Mouse (Mus musculus) limb, embryonic 11.5 days (tissue): Measurements from ENCODE around the gene Sipa1l1. TPM values are rescaled to one million over a fixed set of nuclear protein-coding genes. Genes with fewer than 3 reads are reported as not detected.

ENCODE experiments used
- ATAC-seq: fragments of 200-750 bp; cut with Nextera tagmentation; 2 replicates; pipeline ENCODE4 v1.8.0; 2017; ENCODE audit warnings: low read depth; ENCODE audit not compliant: insufficient number of reproducible peaks, low FRiP score, low TSS enrichment
- DNase-seq: peaks from one replicate; pipeline ENCODE4 v3.0.0-alpha.2; 2015; ENCODE audit warnings: low spot score
- H3K27ac ChIP-seq: fragments of 300-500 bp; sonication (generic); replicated peaks from 2 replicates; pipeline ENCODE4 v1.5.1; 2014; ENCODE audit warnings: low read depth, mild to moderate bottlenecking, low read length
- H3K27me3 ChIP-seq: fragments of 300-500 bp; sonication (generic); 2 replicates; pipeline ENCODE4 v1.6.1; 2014; ENCODE audit warnings: mild to moderate bottlenecking, low read length, mixed read lengths; ENCODE audit not compliant: control insufficient read depth, insufficient read depth
- H3K36me3 ChIP-seq: fragments of 300-500 bp; sonication (generic); 2 replicates; pipeline ENCODE4 v1.6.1; 2014; ENCODE audit warnings: mild to moderate bottlenecking, low read length, moderate library complexity, mixed read lengths; ENCODE audit not compliant: control insufficient read depth, insufficient read depth
- H3K4me1 ChIP-seq: fragments of 300-500 bp; sonication (generic); 2 replicates; pipeline ENCODE4 v1.6.1; 2014; ENCODE audit warnings: low read length, mixed read lengths; ENCODE audit not compliant: control insufficient read depth, insufficient read depth
- H3K4me2 ChIP-seq: fragments of 300-500 bp; sonication (generic); 2 replicates; pipeline ENCODE4 v1.6.1; 2014; ENCODE audit warnings: low read depth, mild to moderate bottlenecking, moderate library complexity; ENCODE audit not compliant: severe bottlenecking
- H3K4me3 ChIP-seq: fragments of 300-500 bp; sonication (generic); 2 replicates; pipeline ENCODE4 v1.5.1; 2014; ENCODE audit warnings: low read depth, low read length
- H3K9ac ChIP-seq: fragments of 300-500 bp; sonication (generic); 2 replicates; pipeline ENCODE4 v1.6.1; 2014; ENCODE audit warnings: mild to moderate bottlenecking, low read length
- H3K9me3 ChIP-seq: fragments of 300-500 bp; sonication (generic); 2 replicates; pipeline ENCODE4 v1.6.1; 2016; ENCODE audit warnings: low read length; ENCODE audit not compliant: control insufficient read depth
- WGBS: fragments of 180-500 bp; shearing (Covaris S2); extraction: QIAGEN DNeasy Blood & Tissue Kit; methylation state at CpG from one replicate; pipeline ENCODE4 v1.1.7; 2014; 5-methylcytosine and 5-hydroxymethylcytosine counted together
- polyA plus RNA-seq: library from polyadenylated mRNA; unstranded; fragments of >200 nt; fragmentation: Nextera tagmentation; extraction: Ambion mirVana; gene quantifications from 2 replicates; pipeline ENCODE4 v1.2.1, GENCODE M21; 2014

The Sipa1l1 gene
- polyA plus RNA-seq, 1 experiment from 2014 or later: 32.5 TPM

- H3K4me3 ChIP-seq: no peak overlapping the region
- no peak overlapping the region for H3K9ac ChIP-seq
- 59% methylated on average over 7 of the region's 7 CpGs for WGBS
- 0 out of 2 replicates have a peak, but pooled peaks cover 2% of the 10 kb centered on the region for H3K4me1 ChIP-seq
- no peak overlapping the region for H3K27ac ChIP-seq
- ATAC-seq: no peak
- no peaks in the 10 kb centered on the region; the same call in 1 of the 2 replicates for H3K36me3 ChIP-seq
- no peaks in the 10 kb centered on the region for H3K9me3 ChIP-seq
- no peaks in the 10 kb centered on the region for H3K27me3 ChIP-seq
- no peak overlapping the region for H3K4me2 ChIP-seq
- no peak for DNase-seq
Observed at GRCm38 (mm10) chr12:82322759-82323451, 153.8 kb downstream of the Sipa1l1 start.

DNA sequence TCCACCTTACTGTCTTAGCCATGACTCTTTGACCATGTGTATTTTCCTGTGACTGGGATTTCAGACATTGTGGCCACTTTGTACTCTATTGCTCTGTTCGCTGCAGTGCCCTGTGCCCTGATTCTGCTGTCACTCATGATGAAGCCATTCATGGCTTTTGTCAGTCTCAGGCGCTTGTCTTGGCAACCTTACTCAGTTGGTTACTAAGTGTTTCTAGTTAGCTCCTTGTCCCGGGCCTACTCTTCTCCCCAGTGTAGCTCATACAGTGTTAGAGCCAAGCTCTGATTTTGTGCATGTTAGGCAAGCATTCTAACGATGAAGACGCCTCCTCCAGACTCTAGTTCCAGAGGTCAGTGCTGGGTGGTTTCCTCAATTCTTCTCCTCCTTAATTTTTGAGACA lies 155.5 kb downstream of the Sipa1l1 start:
- WGBS: 95% methylated on average over 5 of the region's 5 CpGs
- no peaks in the 10 kb centered on the region; the same call in 1 of the 2 replicates for H3K36me3 ChIP-seq
- ATAC-seq (no peak), DNase-seq (no peak)
- H3K27me3 ChIP-seq: no peaks in the 10 kb centered on the region
- H3K4me3 ChIP-seq: no peak overlapping the region
- no peak overlapping the region for H3K9ac ChIP-seq
- no peak overlapping the region for H3K4me2 ChIP-seq
- 0 out of 2 replicates have a peak, but pooled peaks cover 2% of the 10 kb centered on the region for H3K4me1 ChIP-seq
- H3K9me3 ChIP-seq: no peaks in the 10 kb centered on the region
- H3K27ac ChIP-seq: no peak overlapping the region

DNA sequence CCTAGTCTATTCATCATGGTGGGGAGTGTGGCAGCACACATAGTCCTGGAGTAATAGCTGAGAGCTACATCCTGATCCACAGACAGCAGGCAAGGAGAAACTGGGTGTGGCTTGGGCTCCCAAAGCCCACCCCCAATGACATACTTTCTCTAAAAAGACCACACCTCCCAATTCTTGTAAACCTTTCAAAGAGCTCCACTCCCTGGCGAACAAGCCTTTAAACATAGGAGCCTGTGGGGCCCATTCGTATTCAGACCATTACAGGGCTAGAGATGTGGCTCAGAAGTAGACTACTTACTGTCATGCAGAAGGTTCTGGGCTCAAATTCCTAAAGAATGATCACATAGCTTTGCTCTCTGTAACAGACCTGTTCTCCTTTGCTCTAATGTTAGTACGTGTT lies 156.4 kb downstream of the Sipa1l1 start:
- Histone ChIP-seq H3K36me3 (no peaks in the 10 kb centered on the region; the same call in 1 of the 2 replicates), H3K27me3 (no peaks in the 10 kb centered on the region), H3K4me1 (0 out of 2 replicates have a peak, but pooled peaks cover 2% of the 10 kb centered on the region), H3K4me2 (no peak overlapping the region), H3K27ac (no peak overlapping the region), H3K4me3 (no peak overlapping the region), H3K9me3 (no peaks in the 10 kb centered on the region), H3K9ac (no peak overlapping the region)
- ATAC-seq: no peak
- no peak for DNase-seq
- WGBS: 91% methylated on average over 3 of the region's 3 CpGs

- no peak overlapping the region for H3K9ac ChIP-seq
- ATAC-seq: no peak
- 76% methylated on average over 8 of the region's 8 CpGs for WGBS
- no peak overlapping the region for H3K4me2 ChIP-seq
- H3K27ac ChIP-seq: no peak overlapping the region
- H3K9me3 ChIP-seq: no peaks in the 10 kb centered on the region
- no peaks in the 10 kb centered on the region; the same call in 1 of the 2 replicates for H3K36me3 ChIP-seq
- no peak overlapping the region for H3K4me3 ChIP-seq
- no peak for DNase-seq
- 0 out of 2 replicates have a peak, but pooled peaks cover 2% of the 10 kb centered on the region for H3K4me1 ChIP-seq
- no peaks in the 10 kb centered on the region for H3K27me3 ChIP-seq
Observed at GRCm38 (mm10) chr12:82326438-82326837, 157.3 kb downstream of the Sipa1l1 start.

DNA sequence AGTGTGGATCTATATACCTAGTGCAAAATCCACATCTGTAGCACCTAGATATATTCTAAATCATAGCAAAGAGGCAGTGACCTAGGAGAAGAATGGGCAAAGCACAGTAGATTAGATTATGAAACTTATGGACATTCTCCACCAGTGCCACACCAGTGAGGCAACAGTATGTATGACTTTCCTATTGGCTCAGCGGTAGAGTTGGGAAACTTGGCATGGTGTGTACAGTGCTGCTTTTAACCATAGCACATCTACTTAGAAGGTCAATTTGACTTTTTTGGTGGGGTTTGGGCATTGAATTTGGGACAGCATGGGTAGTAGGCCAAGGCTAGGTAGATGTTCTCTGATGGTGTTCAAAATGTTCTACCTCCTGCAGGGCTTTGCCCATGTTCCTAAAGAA lies 159.0 kb downstream of the Sipa1l1 start:
- Histone ChIP-seq H3K27me3 (no peaks in the 10 kb centered on the region), H3K9me3 (no peaks in the 10 kb centered on the region), H3K4me1 (no peaks in the 10 kb centered on the region), H3K27ac (no peak overlapping the region), H3K36me3 (no peaks in the 10 kb centered on the region; the same call in 1 of the 2 replicates), H3K9ac (no peak overlapping the region), H3K4me2 (no peak overlapping the region), H3K4me3 (no peak overlapping the region)
- 92% methylated on average over 1 of the region's 1 CpGs for WGBS
- DNase-seq: no peak
- ATAC-seq: no peak

- Histone ChIP-seq H3K4me1 (peaks cover 4% of the 10 kb centered on the region), H3K4me2 (no peak overlapping the region), H3K4me3 (no peak overlapping the region), H3K27me3 (no peaks in the 10 kb centered on the region), H3K9ac (no peak overlapping the region), H3K36me3 (no peaks in the 10 kb centered on the region), H3K9me3 (no peaks in the 10 kb centered on the region), H3K27ac (no peak overlapping the region)
- 72% methylated on average over 12 of the region's 12 CpGs for WGBS
- peak; percentile 43 for DNase-seq
- ATAC-seq: no peak
Observed at GRCm38 (mm10) chr12:82332836-82333614, 163.9 kb downstream of the Sipa1l1 start.

DNA sequence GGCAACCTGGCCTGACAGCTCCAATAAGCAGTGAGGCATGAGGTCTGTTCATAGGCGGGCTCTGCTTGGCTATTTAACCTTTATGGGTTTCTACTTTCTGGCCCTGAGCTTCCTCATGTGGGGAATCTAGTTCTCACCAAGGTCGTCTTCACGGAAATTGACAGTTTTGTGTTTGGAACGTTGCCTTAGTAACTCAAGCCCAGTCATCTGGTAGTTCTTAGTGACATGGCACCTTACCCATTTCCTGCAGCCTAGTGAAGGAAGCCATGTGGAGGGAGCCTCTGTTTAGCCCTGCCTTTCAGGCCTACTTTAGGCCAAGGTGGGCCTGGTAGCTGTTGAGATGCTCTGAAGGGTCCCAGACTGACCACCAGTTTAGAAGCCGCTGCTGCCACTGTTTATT lies 164.9 kb downstream of the Sipa1l1 start:
- no peak overlapping the region for H3K4me3 ChIP-seq
- H3K36me3 ChIP-seq: no peaks in the 10 kb centered on the region
- H3K9me3 ChIP-seq: no peaks in the 10 kb centered on the region
- H3K4me1 ChIP-seq: peaks cover 6% of the 10 kb centered on the region
- H3K27ac ChIP-seq: no peak overlapping the region
- 46% methylated on average over 5 of the region's 5 CpGs for WGBS
- ATAC-seq: no peak
- no peak for DNase-seq
- no peaks in the 10 kb centered on the region for H3K27me3 ChIP-seq
- no peak overlapping the region for H3K4me2 ChIP-seq
- no peak overlapping the region for H3K9ac ChIP-seq

GRCm38 (mm10) chr12:82334550-82334949 lies 165.4 kb downstream of the Sipa1l1 start:
- Histone ChIP-seq H3K4me2 (no peak overlapping the region), H3K9me3 (no peaks in the 10 kb centered on the region), H3K4me3 (no peak overlapping the region), H3K4me1 (peaks cover 11% of the 10 kb centered on the region), H3K27ac (no peak overlapping the region), H3K27me3 (no peaks in the 10 kb centered on the region), H3K9ac (no peak overlapping the region), H3K36me3 (no peaks in the 10 kb centered on the region)
- 68% methylated on average over 4 of the region's 4 CpGs for WGBS
- ATAC-seq: no peak
- no peak for DNase-seq
